In genomic region chr2:136894494-136894893, GRCm38 (mm10) we compare ENCODE assay signal across 33 mouse cellular contexts. TPM values are rescaled to one million over a fixed set of nuclear protein-coding genes. Genes with fewer than 3 reads are reported as not detected.
"Had no signal": no experiment of that assay in that cellular context is flagged by ENCODE, and none has a peak within 500 bp of the region (broad histone marks: within the 10 kb centered on the region; RNA-seq: fewer than 3 reads in every experiment).

No protein-coding gene starts in this region.

- H3K27ac ChIP-seq: left cerebral cortex, adult 2 months; limb, embryonic 10.5 days; limb, embryonic 12.5 days; limb, embryonic 13.5 days; limb, embryonic 15.5 days; liver, embryonic 13.5 days; liver, embryonic 15.5 days; lung, embryonic 15.5 days; macrophage; midbrain, embryonic 10.5 days; midbrain, embryonic 12.5 days; midbrain, embryonic 13.5 days; midbrain, embryonic 15.5 days; neural tube, embryonic 12.5 days had no signal

- H3K4me2 ChIP-seq: limb, embryonic 12.5 days; limb, embryonic 13.5 days; limb, embryonic 15.5 days; liver, embryonic 11.5 days; liver, embryonic 13.5 days; liver, embryonic 15.5 days; lung, embryonic 14.5 days; lung, embryonic 15.5 days; midbrain, embryonic 11.5 days; midbrain, embryonic 12.5 days; midbrain, embryonic 13.5 days; midbrain, embryonic 15.5 days; neural tube, embryonic 12.5 days had no signal

- H3K36me3 ChIP-seq: limb, embryonic 12.5 days; limb, embryonic 13.5 days; limb, embryonic 15.5 days; liver, embryonic 13.5 days; liver, embryonic 15.5 days; lung, embryonic 15.5 days; midbrain, embryonic 10.5 days; midbrain, embryonic 12.5 days; midbrain, embryonic 13.5 days; midbrain, embryonic 15.5 days; neural tube, embryonic 12.5 days had no signal

- ATAC-seq: liver, postnatal 0 days; lung, postnatal 0 days; midbrain, embryonic 13.5 days; midbrain, embryonic 15.5 days; midbrain, embryonic 16.5 days had no signal

- H3K9me3 ChIP-seq: limb, embryonic 10.5 days; limb, embryonic 12.5 days; limb, embryonic 13.5 days; limb, embryonic 15.5 days; liver, embryonic 13.5 days; liver, embryonic 15.5 days; lung, embryonic 15.5 days; megakaryocyte, embryonic 14.5 days; midbrain, embryonic 10.5 days; midbrain, embryonic 12.5 days; midbrain, embryonic 13.5 days; midbrain, embryonic 15.5 days; neural tube, embryonic 12.5 days had no signal

- H3K27me3 ChIP-seq: limb, embryonic 12.5 days; limb, embryonic 13.5 days; limb, embryonic 15.5 days; liver, embryonic 13.5 days; liver, embryonic 15.5 days; lung, embryonic 15.5 days; megakaryocyte, embryonic 14.5 days; midbrain, embryonic 12.5 days; midbrain, embryonic 13.5 days; midbrain, embryonic 15.5 days; neural tube, embryonic 12.5 days had no signal

- H3K9ac ChIP-seq: limb, embryonic 12.5 days; limb, embryonic 13.5 days; limb, embryonic 15.5 days; liver, embryonic 15.5 days; liver, postnatal 0 days; lung, embryonic 14.5 days; lung, embryonic 15.5 days; midbrain, embryonic 12.5 days; midbrain, embryonic 13.5 days; midbrain, embryonic 15.5 days; neural tube, embryonic 12.5 days had no signal

- DNase-seq: left cerebral cortex, postnatal 4 days; liver; liver, embryonic 13.5 days; liver, postnatal 0 days; lung, adult 18-20 months; lung, adult 2 months; lung, embryonic 14.5 days; lung, postnatal 10 days; lung, postnatal 14 days; lung, postnatal 36 days; lung, postnatal 4 days; midbrain, embryonic 14.5 days had no signal

- H3K4me3 ChIP-seq: left cerebral cortex, adult 2 months; limb, embryonic 10.5 days; limb, embryonic 12.5 days; limb, embryonic 13.5 days; limb, embryonic 15.5 days; liver, embryonic 13.5 days; liver, embryonic 15.5 days; lung, embryonic 15.5 days; megakaryocyte, embryonic 14.5 days; midbrain, embryonic 10.5 days; midbrain, embryonic 12.5 days; midbrain, embryonic 13.5 days; midbrain, embryonic 15.5 days; myocyte; neural tube, embryonic 12.5 days had no signal

RNA-seq across cellular contexts. Expression of gene AL731706.1, which starts 3.3 kb away (rescaled TPM):
- total RNA-seq: liver, adult 2 months had no signal

RNA-seq across cellular contexts. Expression of gene AL731706.2, which starts 9.0 kb away (rescaled TPM):
- total RNA-seq: left cerebral cortex, postnatal 4 days; liver, adult 2 months; midbrain, postnatal 0 days had no signal
- polyA plus RNA-seq: liver, adult 2 months; lung, adult 2 months had no signal
